Mouse (Mus musculus): ENCODE results near the gene Plcb4. TPM values are rescaled to one million over a fixed set of nuclear protein-coding genes. Genes with fewer than 3 reads are reported as not detected.

Gene Plcb4
- total and polyA plus RNA-seq, 3 experiments: not detected

- peaks cover 62% of the 10 kb centered on the region for H3K9me3 ChIP-seq (replicated peaks; ENCODE audit: low read length)
- in situ Hi-C loops (cut with MboI; ENCODE audit: low pct_ligation_motif_present, low pct_unique_long_range_greater_than_20kb, low sequenced_read_pairs) (no loop called here), dilution Hi-C loops (cut with MboI; ENCODE audit: extremely low pct_ligation_motif_present, extremely low pct_unique_long_range_greater_than_20kb, low sequenced_read_pairs) (no loop called here)
- no peak for DNase-seq (ENCODE audit: extremely low read depth)
- H3K79me2 ChIP-seq (replicated peaks; ENCODE audit: control insufficient read depth, extremely low read depth, insufficient read depth, poor library complexity, severe bottlenecking): no peaks in the 10 kb centered on the region
- no peak overlapping the region for H3K4me2 ChIP-seq (ENCODE audit: insufficient read depth, low read depth, poor library complexity, severe bottlenecking)
- TF ChIP-seq NRF1 (IDR thresholded peaks at IDR 0.05; ENCODE audit: low read depth, low read length) (no peak), JUND (conservative IDR thresholded peaks at IDR 0.05; ENCODE audit: low read depth, low read length) (no peak)
- H3K9ac ChIP-seq (ENCODE audit: insufficient read depth, low read depth): no peak overlapping the region
- no peaks in the 10 kb centered on the region for H3K27me3 ChIP-seq (replicated peaks)
- no peaks in the 10 kb centered on the region for H3K36me3 ChIP-seq (replicated peaks in 1 of 2; ENCODE audit: control insufficient read depth in 1 of 2, insufficient read depth in 1 of 2, low read length in 1 of 2)
- H3K4me1 ChIP-seq (ENCODE audit: control insufficient read depth in 1 of 2, insufficient read depth in 2 of 2): no peaks in the 10 kb centered on the region
- H3K4me3 ChIP-seq (replicated peaks in 1 of 3; ENCODE audit: low read depth in 2 of 3, low read length in 2 of 3, poor library complexity in 1 of 3): no peak overlapping the region
- H3K27ac ChIP-seq (ENCODE audit: insufficient read depth, low read depth): no peak overlapping the region
These were observed 64.6 kb downstream of the Plcb4 start for GRCm38 (mm10) chr2:135723387-135723786.

- Histone ChIP-seq H3K79me2 (replicated peaks; ENCODE audit: control insufficient read depth, extremely low read depth, insufficient read depth, poor library complexity, severe bottlenecking) (no peaks in the 10 kb centered on the region), H3K36me3 (replicated peaks in 1 of 2; ENCODE audit: control insufficient read depth in 1 of 2, insufficient read depth in 1 of 2, low read length in 1 of 2) (no peaks in the 10 kb centered on the region), H3K4me3 (replicated peaks in 1 of 3; ENCODE audit: low read depth in 2 of 3, low read length in 2 of 3, poor library complexity in 1 of 3) (no peak overlapping the region), H3K27ac (ENCODE audit: insufficient read depth, low read depth) (no peak overlapping the region), H3K27me3 (replicated peaks) (no peaks in the 10 kb centered on the region), H3K9me3 (replicated peaks; ENCODE audit: low read length) (peaks cover 68% of the 10 kb centered on the region), H3K4me1 (ENCODE audit: control insufficient read depth in 1 of 2, insufficient read depth in 2 of 2) (no peaks in the 10 kb centered on the region), H3K4me2 (ENCODE audit: insufficient read depth, low read depth, poor library complexity, severe bottlenecking) (no peak overlapping the region), H3K9ac (ENCODE audit: insufficient read depth, low read depth) (no peak overlapping the region)
- dilution Hi-C loops (cut with MboI; ENCODE audit: extremely low pct_ligation_motif_present, extremely low pct_unique_long_range_greater_than_20kb, low sequenced_read_pairs) (no loop called here), in situ Hi-C loops (cut with MboI; ENCODE audit: low pct_ligation_motif_present, low pct_unique_long_range_greater_than_20kb, low sequenced_read_pairs) (no loop called here)
- no peak for DNase-seq (ENCODE audit: extremely low read depth)
- TF ChIP-seq PAX5 (IDR thresholded peaks at IDR 0.05; ENCODE audit: low read length) (no peak), ETS1 (conservative IDR thresholded peaks at IDR 0.05; ENCODE audit: low read depth, low read length) (no peak), E2F4 (IDR thresholded peaks at IDR 0.05; ENCODE audit: insufficient replicate concordance, low read depth, low read length) (no peak), NRF1 (IDR thresholded peaks at IDR 0.05; ENCODE audit: low read depth, low read length) (no peak), SIN3A (IDR thresholded peaks at IDR 0.05; ENCODE audit: low read length) (no peak), MAFK (IDR thresholded peaks at IDR 0.05; ENCODE audit: insufficient replicate concordance, low read length) (no peak), USF2 (conservative IDR thresholded peaks at IDR 0.05; ENCODE audit: low read depth, low read length) (no peak), IRF4 (IDR thresholded peaks at IDR 0.05; ENCODE audit: low read depth, low read length) (no peak), ELF1 (IDR thresholded peaks at IDR 0.05; ENCODE audit: low read depth, low read length) (no peak), ZMIZ1 (IDR thresholded peaks at IDR 0.05; ENCODE audit: low read depth, low read length) (no peak), USF1 (IDR thresholded peaks at IDR 0.05; ENCODE audit: low read depth, low read length) (no peak), EP300 (IDR thresholded peaks at IDR 0.05; ENCODE audit: low read length) (no peak), CHD1 (IDR thresholded peaks at IDR 0.05; ENCODE audit: low read depth, low read length) (no peak)
These were observed 65.7 kb downstream of the Plcb4 start for GRCm38 (mm10) chr2:135724489-135724888.

- no peak overlapping the region for H3K9ac ChIP-seq (ENCODE audit: insufficient read depth, low read depth)
- H3K36me3 ChIP-seq (replicated peaks in 1 of 2; ENCODE audit: control insufficient read depth in 1 of 2, insufficient read depth in 1 of 2, low read length in 1 of 2): no peaks in the 10 kb centered on the region
- in situ Hi-C loops (cut with MboI; ENCODE audit: low pct_ligation_motif_present, low pct_unique_long_range_greater_than_20kb, low sequenced_read_pairs) (no loop called here), dilution Hi-C loops (cut with MboI; ENCODE audit: extremely low pct_ligation_motif_present, extremely low pct_unique_long_range_greater_than_20kb, low sequenced_read_pairs) (no loop called here)
- TF ChIP-seq USF2 (conservative IDR thresholded peaks at IDR 0.05; ENCODE audit: low read depth, low read length): no peak
- no peak for TF ChIP-seq GABPA (IDR thresholded peaks at IDR 0.05; ENCODE audit: insufficient replicate concordance, low read depth, low read length)
- no peak for TF ChIP-seq ZMIZ1 (IDR thresholded peaks at IDR 0.05; ENCODE audit: low read depth, low read length)
- no peak for TF ChIP-seq HCFC1 (IDR thresholded peaks at IDR 0.05; ENCODE audit: low read depth, low read length)
- no peak for TF ChIP-seq MAFK (IDR thresholded peaks at IDR 0.05; ENCODE audit: insufficient replicate concordance, low read length)
- TF ChIP-seq TCF12 (IDR thresholded peaks at IDR 0.05; ENCODE audit: low read depth, low read length): no peak
- TF ChIP-seq ZKSCAN1 (IDR thresholded peaks at IDR 0.05; ENCODE audit: borderline replicate concordance, low read depth, low read length): no peak
- TF ChIP-seq JUND (conservative IDR thresholded peaks at IDR 0.05; ENCODE audit: low read depth, low read length): no peak
- no peak for TF ChIP-seq MXI1 (IDR thresholded peaks at IDR 0.05; ENCODE audit: low read depth, low read length)
- TF ChIP-seq CHD2 (IDR thresholded peaks at IDR 0.05; ENCODE audit: low read length): no peak
- TF ChIP-seq MAZ (IDR thresholded peaks at IDR 0.05; ENCODE audit: low read depth, low read length): no peak
- no peak for TF ChIP-seq CTCF (conservative IDR thresholded peaks at IDR 0.05 in 1 of 2, IDR thresholded peaks at IDR 0.05 in 1 of 2; ENCODE audit: low read depth in 2 of 2, low read length in 2 of 2)
- TF ChIP-seq NRF1 (IDR thresholded peaks at IDR 0.05; ENCODE audit: low read depth, low read length): no peak
- no peak for TF ChIP-seq BHLHE40 (IDR thresholded peaks at IDR 0.05; ENCODE audit: low read depth, low read length)
- DNase-seq (ENCODE audit: extremely low read depth): no peak
- H3K27ac ChIP-seq (ENCODE audit: insufficient read depth, low read depth): no peak overlapping the region
- H3K79me2 ChIP-seq (replicated peaks; ENCODE audit: control insufficient read depth, extremely low read depth, insufficient read depth, poor library complexity, severe bottlenecking): no peaks in the 10 kb centered on the region
- H3K4me2 ChIP-seq (ENCODE audit: insufficient read depth, low read depth, poor library complexity, severe bottlenecking): no peak overlapping the region
- peaks cover 73% of the 10 kb centered on the region for H3K9me3 ChIP-seq (replicated peaks; ENCODE audit: low read length)
- no peak overlapping the region for H3K4me3 ChIP-seq (replicated peaks in 1 of 3; ENCODE audit: low read depth in 2 of 3, low read length in 2 of 3, poor library complexity in 1 of 3)
- no peaks in the 10 kb centered on the region for H3K27me3 ChIP-seq (replicated peaks)
- no peaks in the 10 kb centered on the region for H3K4me1 ChIP-seq (ENCODE audit: control insufficient read depth in 1 of 2, insufficient read depth in 2 of 2)
These were observed 66.6 kb downstream of the Plcb4 start for GRCm38 (mm10) chr2:135725362-135725761.

Data from CH12.LX (cell line).